Mouse (Mus musculus) gastrocnemius, postnatal 36 days (tissue): ENCODE results near the gene Ranbp10. TPM values are rescaled to one million over a fixed set of nuclear protein-coding genes. Genes with fewer than 3 reads are reported as not detected.
"Not testable (repeated sequence)": the region's sequence is repeated elsewhere in the genome, so short reads cannot be mapped to it uniquely, and the experiment has no call there.

Experiments
- DNase-seq, 2 experiments: peaks; one replicate each; pipeline ENCODE4 v3.0.0; 2022
- intact Hi-C: fragments of 180-260 bp; cut with DNase I; formaldehyde crosslinking; loops from one replicate; pipeline ENCODE4 v1.15.1; 2025
- total RNA-seq, 2 experiments: library from RNA; stranded (reverse); gene quantifications; 2 replicates each; pipeline ENCODE4 v1.2.3; 2021

Ranbp10 gene
- total RNA-seq, 2 experiments from 2014 or later, result 19.7 to 22.0 TPM

GRCm38 (mm10) chr8:105846678-105847077 lies 19.5 kb upstream of the Ranbp10 start:
- DNase-seq, result no peak
- intact Hi-C loops, result no loop called here

- intact Hi-C loops, result loop anchor here (5.0 kb wide), 1 partner anchor 183 kb away; no protein-coding TSS in a partner anchor
Observed at GRCm38 (mm10) chr8:105839209-105839608, 12.1 kb upstream of the Ranbp10 start.

GRCm38 (mm10) chr8:105836991-105837390 lies 9.8 kb upstream of the Ranbp10 start:
- DNase-seq, result no peak
- intact Hi-C loops, result loop anchor here (5.0 kb wide), 1 partner anchor 185 kb away; no protein-coding TSS in a partner anchor

More at GRCm38 (mm10) chr8:105839209-105839608, 12.1 kb upstream of the Ranbp10 start:
- DNase-seq, result no peak

- intact Hi-C loops, result loop anchor here (1.0 to 5.0 kb wide), 2 partner anchors 95 to 187 kb away; no protein-coding TSS in a partner anchor
Observed at GRCm38 (mm10) chr8:105835318-105835717, 8.2 kb upstream of the Ranbp10 start.

GRCm38 (mm10) chr8:105833740-105834139 lies 6.6 kb upstream of the Ranbp10 start:
- intact Hi-C loops, DNase-seq: not testable (repeated sequence)

More at GRCm38 (mm10) chr8:105835318-105835717, 8.2 kb upstream of the Ranbp10 start:
- peak; percentile 61 to 70 for DNase-seq

GRCm38 (mm10) chr8:105826379-105826778 lies 771 bp downstream of the Ranbp10 start:
- intact Hi-C loops, result loop anchor here (2.0 kb wide), 1 partner anchor 34 kb away; the partner anchor contains the start of gene Nutf2
- no peak for DNase-seq

- intact Hi-C loops, result no loop called here
- DNase-seq, result no peak
Observed at GRCm38 (mm10) chr8:105825506-105825905, 1.6 kb downstream of the Ranbp10 start.

- intact Hi-C loops, result no loop called here
- peak; percentile 27 to 36 for DNase-seq
Observed at GRCm38 (mm10) chr8:105820925-105821324, 6.2 kb downstream of the Ranbp10 start.

- intact Hi-C loops, result no loop called here
- no peak for DNase-seq
Observed at GRCm38 (mm10) chr8:105819659-105820058, 7.5 kb downstream of the Ranbp10 start.

GRCm38 (mm10) chr8:105813241-105813640 lies 13.9 kb downstream of the Ranbp10 start:
- DNase-seq, result no peak
- intact Hi-C loops, result no loop called here

GRCm38 (mm10) chr8:105812511-105812910 lies 14.6 kb downstream of the Ranbp10 start:
- intact Hi-C loops, result no loop called here
- no peak for DNase-seq

- DNase-seq, result no peak
- intact Hi-C loops, result no loop called here
Observed at GRCm38 (mm10) chr8:105811543-105811942, 15.6 kb downstream of the Ranbp10 start.

- DNase-seq, result no peak
- intact Hi-C loops, result no loop called here
Observed at GRCm38 (mm10) chr8:105811061-105811460, 16.1 kb downstream of the Ranbp10 start.

- no peak for DNase-seq
- intact Hi-C loops, result no loop called here
Observed at GRCm38 (mm10) chr8:105810245-105810786, 16.8 kb downstream of the Ranbp10 start.

GRCm38 (mm10) chr8:105808480-105808879 lies 18.7 kb downstream of the Ranbp10 start:
- intact Hi-C loops, result no loop called here
- DNase-seq, result peak in 1 of 2 experiments; percentile 60

- intact Hi-C loops, result no loop called here
- DNase-seq, result no peak
Observed at GRCm38 (mm10) chr8:105807766-105808165, 19.4 kb downstream of the Ranbp10 start.

- intact Hi-C loops, result no loop called here
- DNase-seq, result no peak
Observed at GRCm38 (mm10) chr8:105805964-105806363, 21.2 kb downstream of the Ranbp10 start.

- intact Hi-C loops, result no loop called here
Observed at GRCm38 (mm10) chr8:105805346-105805745, 21.8 kb downstream of the Ranbp10 start.

GRCm38 (mm10) chr8:105804797-105805196 lies 22.4 kb downstream of the Ranbp10 start:
- intact Hi-C loops, result no loop called here
- no peak for DNase-seq

More at GRCm38 (mm10) chr8:105805346-105805745, 21.8 kb downstream of the Ranbp10 start:
- DNase-seq, result no peak

GRCm38 (mm10) chr8:105801153-105801904 lies 25.8 kb downstream of the Ranbp10 start:
- intact Hi-C loops, result no loop called here
- DNase-seq, result no peak

- intact Hi-C loops, result no loop called here
Observed at GRCm38 (mm10) chr8:105799091-105799812, 27.9 kb downstream of the Ranbp10 start.

More at GRCm38 (mm10) chr8:105799091-105799812, 27.9 kb downstream of the Ranbp10 start:
- DNase-seq, result peak; percentile 65 to 79
